Mouse (Mus musculus): ENCODE measurements around the gene Igsf6. TPM values are rescaled to one million over a fixed set of nuclear protein-coding genes. Genes with fewer than 3 reads are reported as not detected.

Igsf6 gene
- 2.9 and 7.4 TPM in 2 replicates for polyA plus RNA-seq (2015; fragmentation: Nextera tagmentation; extraction: Ambion mirVana)

GRCm38 (mm10) chr7:121074281-121074680, at the start of gene Igsf6:
Gene Igsf6 (minus strand): TSS chr7:121074572.

DNA sequence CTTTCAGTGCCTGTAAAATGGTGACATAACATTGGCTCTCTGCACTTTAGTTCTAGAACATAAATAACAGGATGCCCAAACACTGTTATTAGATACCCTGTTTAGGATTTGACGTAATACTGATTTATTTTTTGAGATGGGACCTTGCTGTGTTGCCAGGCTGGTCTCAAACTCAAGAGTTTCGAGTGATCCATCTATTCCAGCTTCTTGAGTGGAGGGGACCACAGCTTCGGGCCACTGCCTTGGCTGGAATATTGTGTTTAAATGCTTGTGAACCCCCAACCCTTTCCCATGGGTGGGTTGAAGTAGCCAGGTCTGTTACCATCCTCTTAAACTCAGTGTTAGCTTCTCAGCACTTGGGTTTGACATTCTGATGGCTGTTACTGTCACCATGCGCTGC, 7.0 kb upstream of the Igsf6 start, which contains the start of gene Otoa:
Gene Otoa (plus strand): TSS at position 301 of the 400 bp plus-strand sequence.

DNA sequence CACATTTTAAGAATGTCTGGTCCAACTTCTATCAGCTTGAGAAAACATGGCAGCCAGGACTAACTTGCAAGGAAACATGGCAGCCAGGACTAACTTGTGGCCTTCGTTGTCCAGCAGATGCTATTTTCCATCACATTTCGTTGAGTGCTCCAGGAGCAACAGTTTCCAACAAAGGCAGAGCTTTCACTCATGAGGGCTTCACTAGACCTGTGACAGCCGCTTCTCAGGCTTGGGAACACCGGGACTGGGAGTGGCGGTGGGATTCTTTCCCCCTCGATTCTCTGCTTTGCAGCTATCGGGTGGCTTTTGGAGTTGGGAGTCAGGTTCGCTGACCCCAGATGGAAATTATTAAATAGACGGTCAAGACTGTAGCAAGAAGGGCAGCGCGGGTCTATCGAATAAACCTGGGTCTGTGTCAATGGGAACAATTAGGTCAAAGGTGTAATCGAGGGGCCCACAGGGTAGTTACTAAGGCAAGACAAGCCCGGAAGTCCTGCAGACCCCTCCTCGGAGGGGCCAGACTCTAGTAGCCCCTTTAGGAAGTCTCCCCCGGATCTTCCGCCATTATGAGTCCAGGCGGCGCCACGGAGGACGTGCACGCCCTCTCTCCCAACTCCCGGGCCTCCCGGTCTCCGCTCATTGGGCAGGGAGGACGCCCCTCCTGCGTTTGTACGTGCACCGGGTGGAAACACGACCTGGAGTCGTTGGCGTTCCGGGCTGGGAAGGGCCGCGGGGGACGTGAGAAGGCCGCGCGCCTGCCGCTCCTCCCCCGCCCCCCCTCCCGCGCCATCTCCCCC, 40.3 kb downstream of the Igsf6 start, which contains the start of gene Mettl9:
Gene Mettl9 (plus strand): TSS at position 590 of the 797 bp plus-strand sequence.

Other genes with a start within 250 kb of the Igsf6 start
- gene Eef2k, start 231.7 kb downstream of the Igsf6 start, polyA plus RNA-seq (2015; fragmentation: Nextera tagmentation; extraction: Ambion mirVana) = 67.5 and 82.6 TPM in 2 replicates
- 17.8 and 19.1 TPM in 2 replicates for gene Polr3e, start 156.8 kb downstream of the Igsf6 start, polyA plus RNA-seq (2015; fragmentation: Nextera tagmentation; extraction: Ambion mirVana)
- gene Cdr2, start 92.3 kb downstream of the Igsf6 start, polyA plus RNA-seq (2015; fragmentation: Nextera tagmentation; extraction: Ambion mirVana) = 16.9 and 21.1 TPM in 2 replicates
- gene Mfsd13b, start 92.1 kb downstream of the Igsf6 start, polyA plus RNA-seq (2015; fragmentation: Nextera tagmentation; extraction: Ambion mirVana) = 0.59 and 0.92 TPM in 2 replicates
- 80.5 and 90.2 TPM in 2 replicates for gene Mettl9, start 40.1 kb downstream of the Igsf6 start, polyA plus RNA-seq (2015; fragmentation: Nextera tagmentation; extraction: Ambion mirVana)
- gene Otoa, start 7.1 kb upstream of the Igsf6 start, polyA plus RNA-seq (2015; fragmentation: Nextera tagmentation; extraction: Ambion mirVana) = 0.28 and 0.60 TPM in 2 replicates

Data from urinary bladder, postnatal 0 days (tissue).